Mouse (Mus musculus) mouse trophoblast stem cell (cell line): Measurements from ENCODE around the gene Cep112.

Source experiments
- in situ Hi-C, 2 experiments: fragments of 300-500 bp; cut with MseI, MboI; formaldehyde crosslinking; loops; 2 replicates in 1 of 2; 3 replicates in 1 of 2; pipeline ENCODE4 v1.15.1; 2025

The Cep112 gene

GRCm38 (mm10) chr11:108443893-108444563, 19.0 kb downstream of the Cep112 start:
- in situ Hi-C loops: loop anchor here in 1 of 2 experiments (10.0 kb wide), 2 partner anchors 481 to 751 kb away; partner anchors contain the start of gene Axin2

DNA sequence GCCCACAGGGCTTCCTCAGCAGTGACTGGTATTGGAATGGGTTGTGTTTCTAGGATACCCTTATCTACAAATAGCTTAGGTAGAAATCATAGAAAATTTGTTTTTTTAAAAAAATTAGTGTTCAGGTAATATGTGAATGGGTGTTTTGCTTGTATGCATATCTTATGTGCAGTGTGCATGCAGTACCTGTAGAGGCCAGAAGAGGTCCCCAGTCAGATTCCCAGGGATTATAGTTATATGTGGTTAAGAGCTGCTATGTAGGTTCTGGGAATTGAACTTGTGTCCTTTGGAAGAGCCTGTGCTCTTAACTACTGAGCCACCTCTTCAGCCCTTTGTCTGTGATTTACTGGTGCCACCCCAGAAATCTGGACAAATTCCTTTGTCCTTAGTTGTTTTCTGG, 22.2 kb downstream of the Cep112 start:
- in situ Hi-C loops: loop anchor here (5.0 to 10.0 kb wide), 3 partner anchors 478 to 748 kb away; partner anchors contain the start of gene Axin2 (in 1 of the 2)

- in situ Hi-C loops: loop anchor here (5.0 to 10.0 kb wide), 3 partner anchors 475 to 745 kb away; partner anchors contain the start of gene Axin2 (in 1 of the 2)
Observed at GRCm38 (mm10) chr11:108449811-108450210, 24.8 kb downstream of the Cep112 start.

DNA sequence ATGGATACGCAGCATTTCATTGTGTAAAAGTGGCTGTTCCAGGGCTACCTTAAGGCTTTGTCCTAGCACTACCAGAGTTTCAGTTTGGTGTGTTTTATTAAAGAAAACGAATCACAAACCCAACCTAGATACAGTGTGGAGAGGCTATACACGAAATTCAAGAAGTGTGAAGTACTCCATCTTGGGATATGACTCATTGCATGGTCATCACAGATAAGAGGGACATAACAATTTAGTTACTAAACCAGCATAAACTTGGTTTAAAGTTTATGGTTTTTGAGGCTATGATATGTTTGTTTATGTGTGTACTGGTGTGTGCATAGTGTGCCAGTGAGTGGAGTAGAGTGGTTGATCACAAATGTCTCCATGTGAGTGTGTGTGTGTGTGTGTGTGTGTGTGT, 34.6 kb downstream of the Cep112 start:
- in situ Hi-C loops: loop anchor here in 1 of 2 experiments (10.0 kb wide), 1 partner anchor 735 kb away; no protein-coding TSS in a partner anchor

GRCm38 (mm10) chr11:108464138-108464537, 39.1 kb downstream of the Cep112 start:
- in situ Hi-C loops: no loop called here

- in situ Hi-C loops: no loop called here
Observed at GRCm38 (mm10) chr11:108464715-108465301, 39.8 kb downstream of the Cep112 start.

GRCm38 (mm10) chr11:108475738-108476137, 50.7 kb downstream of the Cep112 start:
- in situ Hi-C loops: no loop called here

DNA sequence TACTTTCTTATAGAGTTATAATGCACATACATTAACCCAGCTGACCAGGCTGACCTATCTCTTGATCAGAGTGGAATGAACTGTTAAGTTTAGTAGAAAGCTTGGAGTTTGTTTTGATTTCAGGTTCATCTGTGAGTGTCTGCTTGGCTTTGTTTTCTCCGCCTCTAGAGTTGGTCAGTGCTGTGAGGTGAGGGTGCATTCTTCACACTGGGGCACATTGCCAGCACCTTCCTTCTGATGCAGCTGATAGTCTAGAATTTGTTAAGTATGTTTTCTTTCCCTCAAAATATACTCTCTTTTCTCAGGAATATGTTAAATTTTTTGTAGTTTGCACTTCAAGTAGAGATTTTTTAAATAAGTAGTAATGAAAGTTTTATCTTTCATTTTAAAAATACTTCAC, 51.2 kb downstream of the Cep112 start:
- in situ Hi-C loops: no loop called here

DNA sequence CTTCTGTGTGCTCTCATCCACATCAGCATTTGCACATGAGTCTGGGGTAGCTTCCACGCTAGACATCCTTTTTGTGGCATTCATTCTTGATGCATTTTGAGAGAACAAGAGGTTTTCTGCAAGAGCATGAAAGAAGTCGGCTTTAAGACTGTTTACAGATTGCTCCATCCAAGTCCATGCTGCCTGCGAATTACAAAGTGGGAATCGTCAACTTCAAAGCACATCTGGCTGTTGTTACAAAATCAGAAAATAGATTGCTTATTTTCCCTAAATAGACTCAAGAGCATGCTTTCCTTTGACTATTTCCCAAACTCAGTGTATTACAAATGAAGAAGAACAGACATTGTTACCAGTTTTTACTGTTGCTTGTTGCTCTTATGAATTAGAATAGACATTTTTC, 59.0 kb downstream of the Cep112 start:
- in situ Hi-C loops: no loop called here

DNA sequence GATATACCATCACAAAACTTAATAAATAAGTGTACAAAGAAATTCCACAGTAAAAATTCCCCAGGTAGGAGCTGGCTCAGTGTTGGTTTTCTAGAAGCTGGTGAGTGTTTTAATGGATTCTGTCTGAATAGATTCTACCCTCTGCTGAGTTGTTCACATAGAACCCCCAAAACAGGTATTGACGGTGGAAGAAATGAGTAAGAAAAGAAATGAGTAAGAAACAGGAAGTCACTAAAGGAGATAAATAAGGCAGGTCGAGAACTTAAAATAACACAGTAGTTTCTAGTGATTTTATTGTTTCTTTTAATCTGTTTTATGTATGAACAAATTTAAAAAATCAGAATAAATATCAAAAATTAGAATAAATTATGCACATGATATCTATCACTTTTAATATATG, 63.3 kb downstream of the Cep112 start:
- in situ Hi-C loops: no loop called here

DNA sequence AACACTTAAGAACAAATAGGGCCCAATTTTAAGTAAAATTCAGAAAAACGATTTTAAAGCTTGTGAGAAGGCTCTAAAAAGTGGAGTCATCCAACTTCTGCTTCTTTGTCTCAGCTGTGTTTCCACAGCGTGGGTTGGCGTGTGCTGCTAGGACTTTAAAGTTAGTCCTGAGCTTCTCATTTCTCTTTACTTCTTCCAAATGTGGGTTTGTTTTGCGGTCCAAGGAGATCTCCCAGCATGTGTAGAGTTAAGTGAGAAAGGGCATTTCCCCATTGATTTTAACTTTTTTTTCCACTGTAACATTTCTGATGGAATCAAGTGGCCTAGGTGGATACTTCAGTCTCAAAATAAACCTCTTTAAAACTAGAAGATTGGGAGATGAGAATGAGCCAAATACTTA, 64.9 kb downstream of the Cep112 start:
- in situ Hi-C loops: no loop called here

DNA sequence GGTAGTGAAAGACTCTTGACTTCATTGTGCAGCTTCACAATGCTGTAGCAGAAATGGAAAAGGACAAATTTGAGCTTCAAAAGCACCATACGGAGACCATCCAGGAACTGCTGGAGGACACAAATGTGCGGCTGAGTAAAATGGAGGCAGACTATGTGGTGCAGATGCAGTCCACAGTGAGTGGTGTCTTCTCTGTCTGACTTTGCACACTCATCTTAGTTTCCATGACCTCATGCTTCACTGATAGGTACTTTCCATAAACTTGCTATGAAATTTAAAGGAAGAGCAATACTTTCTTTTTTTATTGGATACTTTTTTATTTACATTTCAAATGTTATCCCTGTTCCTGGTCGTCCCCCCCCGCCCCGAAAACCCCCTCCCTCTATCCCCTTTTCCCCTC, 83.2 kb downstream of the Cep112 start:
- in situ Hi-C loops: no loop called here

- in situ Hi-C loops: no loop called here
Observed at GRCm38 (mm10) chr11:108527725-108528363, 102.9 kb downstream of the Cep112 start.

- in situ Hi-C loops: no loop called here
Observed at GRCm38 (mm10) chr11:108532901-108533300, 107.9 kb downstream of the Cep112 start.

DNA sequence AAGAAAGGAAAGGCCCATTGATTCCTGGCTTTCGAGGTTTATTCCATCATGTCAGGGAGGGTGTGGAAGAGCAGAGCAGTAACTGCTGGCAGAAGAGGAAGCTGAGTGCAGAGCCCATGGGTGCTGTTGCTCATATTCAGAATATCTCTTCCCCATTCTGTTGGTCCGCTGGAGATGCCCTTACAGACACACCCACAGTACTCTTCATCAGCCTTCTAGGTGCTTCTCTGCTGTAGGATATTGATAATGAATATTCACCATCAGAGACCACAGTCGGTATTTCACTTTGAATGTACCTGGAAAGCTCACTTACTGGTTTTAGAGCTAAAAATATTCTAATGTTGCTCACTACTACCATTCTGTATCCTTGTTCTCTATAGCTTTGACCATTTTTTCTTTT, 109.0 kb downstream of the Cep112 start:
- in situ Hi-C loops: no loop called here

GRCm38 (mm10) chr11:108552997-108553622, 128.1 kb downstream of the Cep112 start:
- in situ Hi-C loops: no loop called here

- in situ Hi-C loops: no loop called here
Observed at GRCm38 (mm10) chr11:108553881-108554280, 128.9 kb downstream of the Cep112 start.

DNA sequence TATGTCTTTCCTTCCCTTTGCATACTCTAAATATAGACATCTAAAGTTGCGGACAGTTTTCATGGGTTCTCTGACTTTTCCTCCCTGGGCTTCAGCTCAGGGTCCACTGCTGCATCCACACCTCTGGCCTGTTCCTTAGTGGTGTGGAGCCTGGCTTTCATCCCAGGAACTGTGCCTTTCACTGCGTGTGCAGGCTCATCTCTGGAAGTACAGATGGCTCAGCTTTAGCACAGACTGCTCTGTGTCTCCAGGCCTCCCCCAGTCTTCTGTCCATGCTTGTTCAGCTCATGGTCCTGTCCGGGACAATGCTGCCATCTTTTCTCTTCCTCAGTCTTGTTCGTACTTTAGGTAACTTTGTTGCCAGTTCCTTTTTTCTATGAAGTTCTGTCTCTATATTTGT, 133.6 kb downstream of the Cep112 start:
- in situ Hi-C loops: no loop called here

- in situ Hi-C loops: no loop called here
Observed at GRCm38 (mm10) chr11:108559506-108559905, 134.5 kb downstream of the Cep112 start.

GRCm38 (mm10) chr11:108562076-108562475, 137.1 kb downstream of the Cep112 start:
- in situ Hi-C loops: no loop called here

- in situ Hi-C loops: no loop called here
Observed at GRCm38 (mm10) chr11:108586551-108587184, 161.7 kb downstream of the Cep112 start.
